Mouse (Mus musculus) MEL (cell line): Measurements from ENCODE around the gene Hoxb9. TPM values are rescaled to one million over a fixed set of nuclear protein-coding genes. Genes with fewer than 3 reads are reported as not detected.

Experiments
- DNase-seq: peaks from one replicate; pipeline ENCODE4 v3.0.0; 2011; ENCODE audit warnings: low read depth, low spot score
- H3K27ac ChIP-seq: 2 replicates; pipeline ENCODE4 v1.5.1; 2012; ENCODE audit warnings: low read depth, mild to moderate bottlenecking, control low read depth, low read length, moderate library complexity; ENCODE audit not compliant: control insufficient read depth
- H3K27me3 ChIP-seq, 2 experiments: fragments of 150-350 bp in 1 of 2; sonication (generic) in 1 of 2; 2 replicates each; pipeline ENCODE4 v1.6.1; 2012; ENCODE audit warnings: low read length in 2 of 2, mild to moderate bottlenecking in 2 of 2, improper control_type of control experiment in 1 of 2, moderate library complexity in 1 of 2; ENCODE audit not compliant: insufficient read depth in 2 of 2, control insufficient read depth in 1 of 2
- H3K36me3 ChIP-seq, 2 experiments: 2 replicates each; pipeline ENCODE4 v1.6.1; 2012 to 2014; ENCODE audit warnings: low read length in 2 of 2, improper control_type of control experiment in 1 of 2, inconsistent platforms in 1 of 2, mild to moderate bottlenecking in 1 of 2; ENCODE audit not compliant: insufficient read depth in 2 of 2, control insufficient read depth in 1 of 2
- H3K4me1 ChIP-seq, 2 experiments: fragments of 150-350 bp in 1 of 2; sonication (generic) in 1 of 2; 2 replicates each; pipeline ENCODE4 v1.6.1; 2012; ENCODE audit warnings: low read length in 2 of 2, improper control_type of control experiment in 1 of 2, mild to moderate bottlenecking in 1 of 2; ENCODE audit not compliant: insufficient read depth in 2 of 2, control insufficient read depth in 1 of 2
- H3K4me3 ChIP-seq, 2 experiments: fragments of 150-350 bp in 1 of 2; sonication (generic) in 1 of 2; 2 replicates each; pipeline ENCODE4 v1.5.1; 2012; ENCODE audit warnings: low read depth in 2 of 2, low read length in 2 of 2, mild to moderate bottlenecking in 2 of 2, moderate library complexity in 2 of 2, control low read depth in 1 of 2, improper control_type of control experiment in 1 of 2; ENCODE audit not compliant: control insufficient read depth in 1 of 2, insufficient read depth in 1 of 2
- H3K79me2 ChIP-seq: 2 replicates; pipeline ENCODE4 v1.6.1; 2012; ENCODE audit warnings: mild to moderate bottlenecking, low read length, moderate library complexity; ENCODE audit not compliant: control insufficient read depth, poor library complexity, insufficient read depth
- H3K9ac ChIP-seq: 2 replicates; pipeline ENCODE4 v1.6.1; 2012; ENCODE audit warnings: low read depth, mild to moderate bottlenecking, control low read depth, low read length, moderate library complexity; ENCODE audit not compliant: control insufficient read depth, poor library complexity, severe bottlenecking
- H3K9me3 ChIP-seq: fragments of 150-350 bp; sonication (generic); replicated peaks from 2 replicates; pipeline ENCODE4 v1.6.1; 2012; ENCODE audit warnings: mild to moderate bottlenecking, low read length, improper control_type of control experiment, moderate library complexity; ENCODE audit not compliant: insufficient read depth
- BHLHE40 ChIP-seq: IDR thresholded peaks from 2 replicates; pipeline ENCODE4 v1.6.1; 2012; ENCODE audit warnings: low read depth, mild to moderate bottlenecking, inconsistent platforms, low read length, improper control_type of control experiment, borderline replicate concordance
- CHD1 ChIP-seq: IDR thresholded peaks from 2 replicates; pipeline ENCODE4 v1.6.1; 2012; ENCODE audit warnings: low read depth, mild to moderate bottlenecking, inconsistent platforms, low read length, improper control_type of control experiment
- E2F4 ChIP-seq: IDR thresholded peaks from 2 replicates; pipeline ENCODE4 v1.6.1; 2011; ENCODE audit warnings: low read depth, low read length, improper control_type of control experiment, borderline replicate concordance
- ELF1 ChIP-seq: IDR thresholded peaks from 2 replicates; pipeline ENCODE4 v1.6.1; 2014; ENCODE audit warnings: low read depth, mild to moderate bottlenecking, inconsistent platforms, low read length, improper control_type of control experiment, moderate library complexity
- EP300 ChIP-seq, 2 experiments: IDR thresholded peaks; 2 replicates each; pipeline ENCODE4 v1.6.1; 2011; ENCODE audit warnings: improper control_type of control experiment in 2 of 2, low read length in 2 of 2, low read depth in 1 of 2, mild to moderate bottlenecking in 1 of 2
- GATA1 ChIP-seq: IDR thresholded peaks from 2 replicates; pipeline ENCODE4 v1.6.1; 2011; ENCODE audit warnings: low read depth, low read length, improper control_type of control experiment
- HCFC1 ChIP-seq: IDR thresholded peaks from 2 replicates; pipeline ENCODE4 v1.6.1; 2012; ENCODE audit warnings: low read depth, mild to moderate bottlenecking, inconsistent platforms, low read length, improper control_type of control experiment, moderate library complexity
- KAT2A ChIP-seq: conservative IDR thresholded peaks from 2 replicates; pipeline ENCODE4 v1.6.1; 2012; ENCODE audit warnings: low read depth, low read length, improper control_type of control experiment, inconsistent platforms
- MAX ChIP-seq: IDR thresholded peaks from 2 replicates; pipeline ENCODE4 v1.6.1; 2011; ENCODE audit warnings: low read length, improper control_type of control experiment
- MAZ ChIP-seq: IDR thresholded peaks from 2 replicates; pipeline ENCODE4 v1.6.1; 2012; ENCODE audit warnings: low read depth, mild to moderate bottlenecking, inconsistent platforms, low read length, improper control_type of control experiment
- MYB ChIP-seq: IDR thresholded peaks from 2 replicates; pipeline ENCODE4 v1.6.1; 2011; ENCODE audit warnings: mild to moderate bottlenecking, low read depth, low read length, improper control_type of control experiment
- MYC ChIP-seq: IDR thresholded peaks from 2 replicates; pipeline ENCODE4 v1.6.1; 2011; ENCODE audit warnings: low read depth, mild to moderate bottlenecking, low read length, improper control_type of control experiment, moderate library complexity
- NRF1 ChIP-seq: IDR thresholded peaks from 2 replicates; pipeline ENCODE4 v1.6.1; 2014; ENCODE audit warnings: low read depth, mild to moderate bottlenecking, inconsistent platforms, low read length, improper control_type of control experiment, moderate library complexity; ENCODE audit not compliant: poor library complexity, insufficient read depth, severe bottlenecking
- POLR2A ChIP-seq, 2 experiments: IDR thresholded peaks; 2 replicates each; pipeline ENCODE4 v1.6.1; 2011 to 2012; ENCODE audit warnings: low read length in 2 of 2, mild to moderate bottlenecking in 2 of 2, control low read depth in 1 of 2, improper control_type of control experiment in 1 of 2, low read depth in 1 of 2, moderate library complexity in 1 of 2; ENCODE audit not compliant: control insufficient read depth in 1 of 2, insufficient read depth in 1 of 2, poor library complexity in 1 of 2
- POLR2AphosphoS5 ChIP-seq: IDR thresholded peaks from 2 replicates; pipeline ENCODE4 v1.6.1; 2012; ENCODE audit warnings: low read depth, borderline replicate concordance, mild to moderate bottlenecking, inconsistent platforms, low read length, moderate library complexity, mixed read lengths
- TAL1 ChIP-seq: IDR thresholded peaks from 2 replicates; pipeline ENCODE4 v1.6.1; 2012; ENCODE audit warnings: mild to moderate bottlenecking, inconsistent platforms, low read length, moderate library complexity, mixed read lengths
- TBP ChIP-seq: IDR thresholded peaks from 2 replicates; pipeline ENCODE4 v1.8.0; 2011; ENCODE audit warnings: low read depth, low read length, improper control_type of control experiment
- TCF12 ChIP-seq: IDR thresholded peaks from 2 replicates; pipeline ENCODE4 v1.6.1; 2014; ENCODE audit warnings: low read depth, mild to moderate bottlenecking, inconsistent platforms, low read length, improper control_type of control experiment, moderate library complexity
- USF1 ChIP-seq: IDR thresholded peaks from 2 replicates; pipeline ENCODE4 v1.6.1; 2014; ENCODE audit warnings: low read depth, mild to moderate bottlenecking, inconsistent platforms, low read length, improper control_type of control experiment, moderate library complexity
- USF2 ChIP-seq, 2 experiments: IDR thresholded peaks; 2 replicates each; pipeline ENCODE4 v1.6.1; 2011 to 2012; ENCODE audit warnings: improper control_type of control experiment in 2 of 2, low read length in 2 of 2, borderline replicate concordance in 1 of 2, inconsistent platforms in 1 of 2, low read depth in 1 of 2, mild to moderate bottlenecking in 1 of 2; ENCODE audit not compliant: insufficient read depth in 1 of 2
- ZC3H11A ChIP-seq: IDR thresholded peaks from 2 replicates; pipeline ENCODE4 v1.6.1; 2012; ENCODE audit warnings: low read depth, mild to moderate bottlenecking, inconsistent platforms, low read length, improper control_type of control experiment
- polyA plus RNA-seq, 2 experiments: library from polyadenylated mRNA; stranded (reverse) in 1 of 2; unstranded in 1 of 2; fragments of >175 nt in 1 of 2; fragments of >200 nt in 1 of 2; gene quantifications; 2 replicates each; pipeline versions ENCODE4 v1.2.1 to v1.2.4; 2012; ENCODE audit warnings: low replicate concordance in 2 of 2, low read depth in 1 of 2; ENCODE audit not compliant: insufficient read length in 2 of 2, insufficient read depth in 1 of 2, missing spikeins in 1 of 2
- total RNA-seq: library from RNA; depleted of rRNA; stranded (reverse); fragments of 300-350 nt; gene quantifications from 2 replicates; pipeline ENCODE4 v1.2.3, GENCODE M21; 2012

Gene Hoxb9
- total and polyA plus RNA-seq, 3 experiments: not detected

DNA sequence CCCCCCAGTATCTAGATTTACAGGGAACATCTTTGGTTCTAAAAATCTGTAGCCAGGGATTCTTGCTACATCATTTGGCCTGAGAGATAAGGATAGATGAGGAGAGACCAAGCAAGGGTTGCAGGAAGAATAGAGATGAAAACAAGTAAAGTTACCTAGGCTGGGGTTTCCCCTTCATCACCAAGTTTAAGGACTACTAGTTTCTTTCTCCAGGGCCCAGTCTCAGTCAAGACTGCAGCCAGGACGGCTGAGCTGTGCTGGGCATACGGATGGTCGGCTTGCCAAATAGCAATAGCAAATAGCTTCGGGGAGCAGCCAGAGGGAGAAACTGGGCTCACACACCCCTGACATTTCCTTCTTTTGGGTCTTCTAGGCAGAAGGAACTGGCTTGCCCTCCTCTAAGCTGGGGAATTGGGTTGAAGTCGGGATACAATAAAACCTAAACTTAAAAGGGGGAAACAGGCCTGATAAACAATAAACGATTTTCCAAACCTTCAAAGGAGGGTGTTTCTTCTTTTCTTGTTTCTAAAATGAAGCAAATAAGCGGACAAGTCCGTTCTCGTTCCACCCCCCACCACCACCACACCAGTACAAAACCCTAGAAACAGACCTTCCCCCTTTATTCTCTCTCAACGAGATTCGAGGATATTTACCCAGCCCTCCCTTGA lies 26.8 kb downstream of the Hoxb9 start:
- no peaks in the 10 kb centered on the region for H3K79me2 ChIP-seq
- no peak overlapping the region for H3K9ac ChIP-seq
- H3K4me3 ChIP-seq: no peak overlapping the region
- no peak for TF ChIP-seq TAL1
- no peak for TF ChIP-seq NRF1
- TF ChIP-seq MAX: no peak
- TF ChIP-seq EP300 (IDR thresholded peaks at IDR 0.05; ENCODE audit: low read depth in 1 of 2, low read length in 2 of 2): no peak
- H3K9me3 ChIP-seq: no peaks in the 10 kb centered on the region
- peaks cover 13 to 17% of the 10 kb centered on the region in 2 experiments for H3K27me3 ChIP-seq
- H3K27ac ChIP-seq: no peak overlapping the region
- H3K36me3 ChIP-seq: no peaks in the 10 kb centered on the region
- no peak for DNase-seq
- H3K4me1 ChIP-seq: 0 out of 4 replicates have a peak, but pooled peaks cover 0 to 4% of the 10 kb centered on the region in 2 experiments

- Histone ChIP-seq H3K27ac (no peak overlapping the region), H3K9me3 (no peaks in the 10 kb centered on the region), H3K9ac (no peak overlapping the region), H3K36me3 (no peaks in the 10 kb centered on the region), H3K4me3 (no peak overlapping the region)
- TF ChIP-seq ELF1 (no peak), TCF12 (no peak), MAZ (no peak), POLR2A (IDR thresholded peaks at IDR 0.05; ENCODE audit: control insufficient read depth in 1 of 2, insufficient read depth in 1 of 2, low read depth in 1 of 2, low read length in 2 of 2, poor library complexity in 1 of 2) (no peak), ZC3H11A (no peak), USF1 (no peak), USF2 (IDR thresholded peaks at IDR 0.05; ENCODE audit: borderline replicate concordance in 1 of 2, insufficient read depth in 1 of 2, low read depth in 1 of 2, low read length in 2 of 2) (no peak), BHLHE40 (no peak), MYC (no peak), MYB (no peak), POLR2AphosphoS5 (no peak), TBP (no peak), HCFC1 (no peak), GATA1 (no peak), KAT2A (no peak), CHD1 (no peak), NRF1 (no peak), E2F4 (no peak)
- TF ChIP-seq, all 39 proteins: peak for 0
- DNase-seq: no peak
- H3K79me2 ChIP-seq: no peaks in the 10 kb centered on the region
- H3K4me1 ChIP-seq: 0 out of 4 replicates have a peak, but pooled peaks cover 0 to 4% of the 10 kb centered on the region in 2 experiments
- H3K27me3 ChIP-seq: peaks cover 13 to 17% of the 10 kb centered on the region in 2 experiments
These were observed 27.8 kb downstream of the Hoxb9 start for GRCm38 (mm10) chr11:96298895-96299667.
